Mouse (Mus musculus) embryonic facial prominence, embryonic 15.5 days (tissue): Measurements from ENCODE around the gene Trip10. TPM values are rescaled to one million over a fixed set of nuclear protein-coding genes. Genes with fewer than 3 reads are reported as not detected.

Source experiments
- ATAC-seq: fragments of 200-750 bp; cut with Nextera tagmentation; 2 replicates; pipeline ENCODE4 v1.8.0; 2017; ENCODE audit warnings: low read depth, moderate TSS enrichment; ENCODE audit not compliant: insufficient number of reproducible peaks, low FRiP score, low TSS enrichment
- H3K27ac ChIP-seq: fragments of 300-500 bp; sonication (generic); replicated peaks from 2 replicates; pipeline ENCODE4 v1.5.1; 2015; ENCODE audit warnings: mild to moderate bottlenecking, inconsistent platforms
- H3K27me3 ChIP-seq: fragments of 300-500 bp; sonication (generic); 2 replicates; pipeline ENCODE4 v1.6.1; 2015; ENCODE audit warnings: inconsistent platforms
- H3K36me3 ChIP-seq: fragments of 300-500 bp; sonication (generic); 2 replicates; pipeline ENCODE4 v1.6.1; 2015; ENCODE audit warnings: mild to moderate bottlenecking, inconsistent platforms
- H3K4me1 ChIP-seq: fragments of 300-500 bp; sonication (generic); 2 replicates; pipeline ENCODE4 v1.6.1; 2015; ENCODE audit warnings: inconsistent platforms
- H3K4me2 ChIP-seq: fragments of 300-500 bp; sonication (generic); replicated peaks from 2 replicates; pipeline ENCODE4 v1.6.1; 2015; ENCODE audit warnings: mild to moderate bottlenecking, inconsistent platforms
- H3K4me3 ChIP-seq: fragments of 300-500 bp; sonication (generic); replicated peaks from 2 replicates; pipeline ENCODE4 v1.5.1; 2015; ENCODE audit warnings: mild to moderate bottlenecking, inconsistent platforms
- H3K9ac ChIP-seq: fragments of 300-500 bp; sonication (generic); 2 replicates; pipeline ENCODE4 v1.6.1; 2015; ENCODE audit warnings: inconsistent platforms
- H3K9me3 ChIP-seq: fragments of 300-500 bp; sonication (generic); replicated peaks from 2 replicates; pipeline ENCODE4 v1.6.1; 2016; ENCODE audit warnings: inconsistent platforms
- WGBS: fragments of 180-500 bp; shearing (Covaris S2); methylation state at CpG from one replicate; pipeline ENCODE4 v1.1.7; 2015; 5-methylcytosine and 5-hydroxymethylcytosine counted together
- polyA plus RNA-seq: library from polyadenylated mRNA; unstranded; fragments of >200 nt; fragmentation: Nextera tagmentation; extraction: Ambion mirVana; gene quantifications from 2 replicates; pipeline ENCODE4 v1.2.1, GENCODE M21; 2015

The Trip10 gene
- polyA plus RNA-seq, 1 experiment from 2014 or later, result 36.8 TPM

GRCm38 (mm10) chr17:57280411-57280810, 31.2 kb downstream of the Trip10 start:
- Histone ChIP-seq H3K4me3 (no peak overlapping the region), H3K36me3 (no peaks in the 10 kb centered on the region), H3K4me1 (peaks cover 11% of the 10 kb centered on the region), H3K4me2 (no peak overlapping the region), H3K9ac (no peak overlapping the region), H3K27ac (no peak overlapping the region), H3K27me3 (0 out of 2 replicates have a peak, but pooled peaks cover 4% of the 10 kb centered on the region), H3K9me3 (no peaks in the 10 kb centered on the region)
- 68% methylated on average over 3 of the region's 3 CpGs for WGBS
- ATAC-seq, result no peak

- no peak overlapping the region for H3K27ac ChIP-seq
- H3K4me2 ChIP-seq, result no peak overlapping the region
- H3K27me3 ChIP-seq, result 0 out of 2 replicates have a peak, but pooled peaks cover 4% of the 10 kb centered on the region
- H3K9ac ChIP-seq, result no peak overlapping the region
- H3K4me1 ChIP-seq, result no peaks in the 10 kb centered on the region
- WGBS, result 71% methylated on average over 5 of the region's 5 CpGs
- H3K9me3 ChIP-seq, result no peaks in the 10 kb centered on the region
- no peak for ATAC-seq
- no peak overlapping the region for H3K4me3 ChIP-seq
- no peaks in the 10 kb centered on the region for H3K36me3 ChIP-seq
Measured at GRCm38 (mm10) chr17:57283906-57284305, 34.7 kb downstream of the Trip10 start.

- Histone ChIP-seq H3K27me3 (0 out of 2 replicates have a peak, but pooled peaks cover under 1% of the 10 kb centered on the region), H3K9me3 (no peaks in the 10 kb centered on the region), H3K27ac (no peak overlapping the region), H3K4me1 (no peaks in the 10 kb centered on the region), H3K4me2 (no peak overlapping the region), H3K36me3 (no peaks in the 10 kb centered on the region), H3K9ac (no peak overlapping the region), H3K4me3 (no peak overlapping the region)
- 46% methylated on average over 2 of the region's 2 CpGs for WGBS
- ATAC-seq, result no peak
Measured at GRCm38 (mm10) chr17:57285077-57285476, 35.8 kb downstream of the Trip10 start.

- WGBS, result 59% methylated on average over 8 of the region's 8 CpGs
- Histone ChIP-seq H3K9me3 (no peaks in the 10 kb centered on the region), H3K4me2 (no peak overlapping the region), H3K27me3 (no peaks in the 10 kb centered on the region), H3K4me3 (no peak overlapping the region), H3K4me1 (no peaks in the 10 kb centered on the region), H3K36me3 (no peaks in the 10 kb centered on the region), H3K9ac (no peak overlapping the region), H3K27ac (no peak overlapping the region)
- no peak for ATAC-seq
Measured at GRCm38 (mm10) chr17:57286718-57287355, 37.6 kb downstream of the Trip10 start.

- H3K27me3 ChIP-seq, result no peaks in the 10 kb centered on the region
- no peak overlapping the region for H3K4me3 ChIP-seq
- no peak overlapping the region for H3K27ac ChIP-seq
- no peaks in the 10 kb centered on the region for H3K4me1 ChIP-seq
- H3K36me3 ChIP-seq, result no peaks in the 10 kb centered on the region
- ATAC-seq, result no peak
- H3K4me2 ChIP-seq, result no peak overlapping the region
- no peak overlapping the region for H3K9ac ChIP-seq
- no peaks in the 10 kb centered on the region for H3K9me3 ChIP-seq
- WGBS, result 83% methylated on average over 5 of the region's 5 CpGs
Measured at GRCm38 (mm10) chr17:57289252-57289651, 40.0 kb downstream of the Trip10 start.

- H3K4me3 ChIP-seq, result no peak overlapping the region
- no peaks in the 10 kb centered on the region for H3K9me3 ChIP-seq
- 79% methylated on average over 9 of the region's 9 CpGs for WGBS
- no peaks in the 10 kb centered on the region for H3K27me3 ChIP-seq
- H3K27ac ChIP-seq, result no peak overlapping the region
- H3K4me1 ChIP-seq, result no peaks in the 10 kb centered on the region
- H3K9ac ChIP-seq, result no peak overlapping the region
- H3K36me3 ChIP-seq, result no peaks in the 10 kb centered on the region
- no peak for ATAC-seq
- no peak overlapping the region for H3K4me2 ChIP-seq
Measured at GRCm38 (mm10) chr17:57290001-57290670, 40.9 kb downstream of the Trip10 start.

GRCm38 (mm10) chr17:57290671-57291055, 41.4 kb downstream of the Trip10 start:
- Histone ChIP-seq H3K27ac (no peak overlapping the region), H3K9me3 (no peaks in the 10 kb centered on the region), H3K4me3 (no peak overlapping the region), H3K4me1 (no peaks in the 10 kb centered on the region), H3K9ac (no peak overlapping the region), H3K27me3 (no peaks in the 10 kb centered on the region), H3K36me3 (no peaks in the 10 kb centered on the region), H3K4me2 (no peak overlapping the region)
- no peak for ATAC-seq
- WGBS, result 84% methylated on average over 7 of the region's 7 CpGs

GRCm38 (mm10) chr17:57292302-57292701, 43.0 kb downstream of the Trip10 start:
- Histone ChIP-seq H3K9ac (no peak overlapping the region), H3K27me3 (no peaks in the 10 kb centered on the region), H3K4me2 (no peak overlapping the region), H3K27ac (no peak overlapping the region), H3K36me3 (no peaks in the 10 kb centered on the region), H3K9me3 (no peaks in the 10 kb centered on the region), H3K4me1 (no peaks in the 10 kb centered on the region), H3K4me3 (no peak overlapping the region)
- 74% methylated on average over 2 of the region's 2 CpGs for WGBS
- no peak for ATAC-seq

- ATAC-seq, result no peak
- Histone ChIP-seq H3K36me3 (no peaks in the 10 kb centered on the region), H3K4me2 (no peak overlapping the region), H3K27ac (no peak overlapping the region), H3K27me3 (no peaks in the 10 kb centered on the region), H3K4me1 (no peaks in the 10 kb centered on the region), H3K9me3 (no peaks in the 10 kb centered on the region), H3K4me3 (no peak overlapping the region), H3K9ac (no peak overlapping the region)
- WGBS, result 94% methylated on average over 9 of the region's 9 CpGs
Measured at GRCm38 (mm10) chr17:57292968-57293367, 43.7 kb downstream of the Trip10 start.

GRCm38 (mm10) chr17:57295935-57296334, 46.7 kb downstream of the Trip10 start:
- WGBS, result 92% methylated on average over 9 of the region's 9 CpGs

GRCm38 (mm10) chr17:57297040-57297439, 47.8 kb downstream of the Trip10 start:
- H3K4me3 ChIP-seq, result no peak overlapping the region
- no peak for ATAC-seq
- H3K4me2 ChIP-seq, result no peak overlapping the region
- no peaks in the 10 kb centered on the region for H3K9me3 ChIP-seq
- 79% methylated on average over 12 of the region's 12 CpGs for whole genome bisulfite sequencing
- no peaks in the 10 kb centered on the region for H3K4me1 ChIP-seq
- H3K27ac ChIP-seq, result no peak overlapping the region
- H3K36me3 ChIP-seq, result no peaks in the 10 kb centered on the region
- H3K27me3 ChIP-seq, result no peaks in the 10 kb centered on the region
- H3K9ac ChIP-seq, result no peak overlapping the region

More at GRCm38 (mm10) chr17:57295935-57296334, 46.7 kb downstream of the Trip10 start:
- Histone ChIP-seq H3K9me3 (no peaks in the 10 kb centered on the region), H3K9ac (no peak overlapping the region), H3K4me2 (no peak overlapping the region), H3K4me1 (no peaks in the 10 kb centered on the region), H3K27me3 (no peaks in the 10 kb centered on the region), H3K36me3 (no peaks in the 10 kb centered on the region), H3K27ac (no peak overlapping the region), H3K4me3 (no peak overlapping the region)
- no peak for ATAC-seq

GRCm38 (mm10) chr17:57305593-57305992, 56.3 kb downstream of the Trip10 start:
- H3K4me2 ChIP-seq, result no peak overlapping the region
- no peaks in the 10 kb centered on the region for H3K4me1 ChIP-seq
- H3K4me3 ChIP-seq, result no peak overlapping the region
- H3K27me3 ChIP-seq, result no peaks in the 10 kb centered on the region
- no peaks in the 10 kb centered on the region for H3K36me3 ChIP-seq
- H3K27ac ChIP-seq, result no peak overlapping the region
- 61% methylated on average over 4 of the region's 4 CpGs for WGBS
- H3K9me3 ChIP-seq, result no peaks in the 10 kb centered on the region
- no peak overlapping the region for H3K9ac ChIP-seq
- ATAC-seq, result no peak
